Mouse (Mus musculus) cerebellum, adult 2 months (tissue): ENCODE data around the gene Gucy2c.
"Not testable (repeated sequence)": the region's sequence is repeated elsewhere in the genome, so short reads cannot be mapped to it uniquely, and the experiment has no call there.

Source experiments
- CTCF ChIP-seq: fragments of 200-500 bp; IDR thresholded peaks from 2 replicates; pipeline ENCODE4 v1.5.1; 2011; ENCODE audit warnings: low read depth, mild to moderate bottlenecking, control low read depth, low read length, moderate library complexity, borderline replicate concordance; ENCODE audit not compliant: insufficient read depth
- POLR2A ChIP-seq: fragments of 200-500 bp; IDR thresholded peaks from 2 replicates; pipeline ENCODE4 v1.6.1; 2011; ENCODE audit warnings: low read length, control low read depth, borderline replicate concordance; ENCODE audit not compliant: insufficient read depth

- TF ChIP-seq CTCF, POLR2A: not testable (repeated sequence)
These were observed 16.5 kb upstream of the Gucy2c start for GRCm38 (mm10) chr6:136797874-136798693.
